Mouse (Mus musculus): ENCODE results near the gene Gm8882. TPM values are rescaled to one million over a fixed set of nuclear protein-coding genes. Genes with fewer than 3 reads are reported as not detected.
"Not testable (repeated sequence)": the region's sequence is repeated elsewhere in the genome, so short reads cannot be mapped to it uniquely, and the experiment has no call there.

Gm8882 gene
- not detected for total RNA-seq (2022)

- not testable (repeated sequence) for DNase-seq
These were observed at the start of gene Gm8882 for GRCm38 (mm10) chr6:132364034-132364433. Gene Gm8882, minus strand, starts transcription at chr6:132364134.

GRCm38 (mm10) chr6:132314657-132315056, 49.3 kb downstream of the Gm8882 start, which contains the start of gene Prpmp5:
Gene Prpmp5, minus strand, starts transcription at chr6:132314757.
- DNase-seq: not testable (repeated sequence)

Other genes starting within 250 kb of the Gm8882 start
- gene Prb1, start 153.6 kb downstream of the Gm8882 start, total RNA-seq (2022): not detected
- not detected for gene Prpmp5, start 49.4 kb downstream of the Gm8882 start, total RNA-seq (2022)
- gene Prh1, start 205.7 kb upstream of the Gm8882 start, total RNA-seq (2022): not detected
- not detected for gene Prp2, start 231.8 kb upstream of the Gm8882 start, total RNA-seq (2022)